Mouse (Mus musculus): Measurements from ENCODE around the gene Tpbgl.

The Tpbgl gene

DNA sequence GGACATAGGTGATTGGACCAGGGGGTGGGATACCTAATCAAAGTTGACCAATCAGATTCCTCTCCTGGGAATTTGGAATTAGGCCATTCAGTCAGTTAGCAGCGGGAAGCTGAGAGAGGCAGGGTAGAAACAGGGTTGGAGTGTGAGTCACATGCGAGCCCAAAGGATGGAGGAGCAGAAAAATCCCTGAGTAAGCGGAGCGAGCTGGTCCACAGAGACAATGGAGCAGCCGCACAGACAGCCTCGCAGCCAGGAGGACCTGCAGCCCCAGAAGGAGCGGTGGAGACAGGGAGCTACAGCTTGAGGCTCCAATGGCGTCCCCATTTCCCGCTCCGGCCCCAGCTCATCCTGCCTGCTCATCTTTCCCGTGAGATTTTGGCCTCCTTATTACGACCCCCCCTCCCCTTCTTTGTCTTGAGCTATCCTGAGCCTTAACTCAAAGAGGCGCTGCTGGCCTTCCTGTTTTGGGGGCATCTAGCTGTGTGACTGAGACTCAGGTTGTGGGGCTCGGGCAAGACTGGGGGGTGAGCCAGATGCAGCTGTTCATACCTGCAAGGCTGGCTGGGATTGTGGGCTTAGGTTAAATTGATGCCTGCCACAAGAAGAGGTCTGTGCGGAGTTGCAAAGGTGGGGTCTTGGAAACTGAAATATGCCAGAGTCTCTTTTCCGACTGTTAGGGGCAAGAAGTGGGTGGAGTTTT is 47.3 kb downstream of the Tpbgl start:
- peak; percentile 85 for DNase-seq

DNA sequence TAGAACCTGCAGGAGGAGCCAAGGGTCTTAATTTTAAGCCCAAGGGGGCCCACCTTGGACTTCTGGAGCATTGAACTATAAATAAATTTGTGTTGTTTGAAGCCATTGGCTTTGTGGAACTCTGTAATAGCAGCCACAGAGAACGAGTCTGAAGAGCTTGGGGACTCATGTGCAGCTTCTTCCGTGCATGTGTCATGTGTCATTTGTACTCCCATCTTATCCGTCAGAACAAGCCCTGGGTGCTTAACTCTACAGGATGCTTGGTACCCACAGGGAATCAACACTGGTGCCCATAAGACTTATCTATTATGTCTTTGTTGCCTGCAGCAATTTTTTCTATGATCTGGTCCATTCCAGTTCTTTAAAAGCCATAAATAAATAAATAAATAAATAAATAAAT is 48.7 kb downstream of the Tpbgl start:
- DNase-seq, result no peak

Data from cerebellum, adult 9-11 months (tissue).